Mouse (Mus musculus): Measurements from ENCODE around the gene Hkdc1. TPM values are rescaled to one million over a fixed set of nuclear protein-coding genes. Genes with fewer than 3 reads are reported as not detected.

Hkdc1 gene
- total RNA-seq, 2 experiments from 2014 or later, result not detected

Other genes with a start within 250 kb of the Hkdc1 start
- 10 to 100 TPM; 17.9 to 18.9 TPM for gene Tspan15, start 191.2 kb downstream of the Hkdc1 start, total RNA-seq (2021)
- 10 to 100 TPM; 13.0 to 50.3 TPM for gene Tacr2, start 170.1 kb downstream of the Hkdc1 start, total RNA-seq (2021)
- gene Hk1, start 42.6 kb downstream of the Hkdc1 start, total RNA-seq (2021), result 10 to 100 TPM; 26.2 to 30.2 TPM
- gene 4930507D05Rik, start 27.0 kb upstream of the Hkdc1 start, total RNA-seq (2021), result under 1 TPM; 0.16 to 0.60 TPM
- 10 to 100 TPM; 32.4 to 33.5 TPM for gene Supv3l1, start 27.2 kb upstream of the Hkdc1 start, total RNA-seq (2021)
- 10 to 100 TPM; 49.2 to 54.3 TPM for gene Vps26a, start 64.3 kb upstream of the Hkdc1 start, total RNA-seq (2021)
- 10 to 100 TPM; 48.6 to 55.5 TPM for gene Srgn, start 105.0 kb upstream of the Hkdc1 start, total RNA-seq (2021)
- 10 to 100 TPM; 45.7 to 57.0 TPM for gene Kif1bp, start 156.0 kb upstream of the Hkdc1 start, total RNA-seq (2021)
- 10 to 100 TPM; 75.4 to 79.8 TPM for gene Ddx21, start 179.8 kb upstream of the Hkdc1 start, total RNA-seq (2021)
- 100 to 1,000 TPM; 108 to 120 TPM for gene Ddx50, start 228.7 kb upstream of the Hkdc1 start, total RNA-seq (2021)